Mouse (Mus musculus): ENCODE data around the gene Ezh1. TPM values are rescaled to one million over a fixed set of nuclear protein-coding genes. Genes with fewer than 3 reads are reported as not detected.

The Ezh1 gene
- polyA plus RNA-seq, 1 experiment from 2014 or later, result 12.1 TPM

DNA sequence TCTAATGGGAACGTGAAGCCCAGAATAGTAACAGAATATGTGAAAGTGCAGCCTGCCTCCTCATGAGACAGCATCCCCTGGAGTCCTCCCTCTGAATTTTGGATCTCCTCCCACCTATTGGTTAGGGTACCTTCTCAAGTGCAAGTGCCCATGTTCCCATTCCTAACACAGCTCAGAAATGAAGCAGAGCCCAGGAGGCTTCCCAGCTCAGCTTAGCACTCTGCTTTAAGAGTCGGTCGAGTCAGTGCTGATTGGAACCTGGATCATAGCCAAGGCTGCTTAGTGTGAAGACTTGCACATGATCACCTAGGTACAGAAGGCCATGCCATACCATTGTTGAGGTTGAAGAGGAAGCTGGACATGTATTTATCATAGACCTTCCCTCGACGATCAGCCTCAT is 32.1 kb downstream of the Ezh1 start:
- Histone ChIP-seq H3K4me3 (no peak overlapping the region), H3K27me3 (no peaks in the 10 kb centered on the region), H3K4me2 (no peak overlapping the region), H3K4me1 (peaks cover 18% of the 10 kb centered on the region), H3K36me3 (ENCODE audit: poor library complexity, severe bottlenecking) (peaks cover 40% of the 10 kb centered on the region), H3K9me3 (replicated peaks) (no peaks in the 10 kb centered on the region), H3K9ac (no peak overlapping the region), H3K27ac (no peak overlapping the region)
- WGBS, result 73% methylated on average over 5 of the region's 5 CpGs
- no peak for ATAC-seq

DNA sequence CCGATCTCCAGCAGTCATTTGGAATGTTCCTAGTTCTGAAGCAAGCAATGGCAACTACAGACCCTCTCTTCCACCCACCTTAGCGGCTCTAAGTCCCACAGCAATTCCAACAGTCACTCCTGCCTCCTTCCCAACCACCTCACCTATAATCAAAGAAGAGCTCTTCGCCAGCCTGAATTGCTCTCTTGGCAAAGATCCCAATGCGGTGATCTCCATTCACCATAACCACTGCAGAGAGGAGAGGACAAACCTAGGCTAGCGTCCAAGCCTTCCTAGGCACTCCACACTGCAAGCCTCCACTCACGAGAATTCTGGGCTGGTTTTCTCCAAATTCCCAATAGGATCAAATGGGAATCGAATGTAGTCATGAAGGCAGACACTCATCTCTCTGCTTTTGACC is 33.2 kb downstream of the Ezh1 start:
- H3K27me3 ChIP-seq, result no peaks in the 10 kb centered on the region
- peaks cover 18% of the 10 kb centered on the region for H3K4me1 ChIP-seq
- no peak for ATAC-seq
- no peaks in the 10 kb centered on the region for H3K9me3 ChIP-seq (replicated peaks)
- no peak overlapping the region for H3K4me3 ChIP-seq
- peaks cover 30% of the 10 kb centered on the region for H3K36me3 ChIP-seq (ENCODE audit: poor library complexity, severe bottlenecking)
- whole genome bisulfite sequencing, result 84% methylated on average over 7 of the region's 7 CpGs
- H3K4me2 ChIP-seq, result no peak overlapping the region
- H3K27ac ChIP-seq, result no peak overlapping the region
- H3K9ac ChIP-seq, result no peak overlapping the region

DNA sequence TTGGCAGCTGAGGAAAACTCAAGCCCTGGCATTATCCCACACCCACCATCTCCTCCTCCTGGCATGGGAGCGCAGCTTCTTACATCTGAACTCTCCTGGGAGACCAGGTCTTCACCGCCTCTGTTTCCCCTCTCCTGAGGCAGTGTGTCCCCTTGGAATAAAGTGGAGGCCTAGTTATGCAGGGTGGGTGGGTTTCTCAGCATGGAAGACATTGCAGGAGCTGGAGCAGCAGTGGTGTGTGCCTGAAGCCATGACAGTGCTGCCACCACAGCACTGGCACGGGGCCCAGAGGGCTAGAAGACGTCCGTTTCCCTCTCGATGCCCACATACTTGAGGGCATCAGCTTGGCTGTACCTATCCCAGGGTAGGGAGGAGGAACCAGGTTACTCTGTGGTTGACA is 33.6 kb downstream of the Ezh1 start:
- no peaks in the 10 kb centered on the region for H3K9me3 ChIP-seq (replicated peaks)
- no peaks in the 10 kb centered on the region for H3K27me3 ChIP-seq
- ATAC-seq, result no peak
- H3K36me3 ChIP-seq (ENCODE audit: poor library complexity, severe bottlenecking), result peaks cover 26% of the 10 kb centered on the region
- H3K4me1 ChIP-seq, result peaks cover 18% of the 10 kb centered on the region
- no peak overlapping the region for H3K4me2 ChIP-seq
- no peak overlapping the region for H3K4me3 ChIP-seq
- no peak overlapping the region for H3K27ac ChIP-seq
- no peak overlapping the region for H3K9ac ChIP-seq
- WGBS, result 92% methylated on average over 6 of the region's 6 CpGs

- ATAC-seq, result no peak
Observed at GRCm38 (mm10) chr11:101191919-101192470, 34.3 kb downstream of the Ezh1 start.

DNA sequence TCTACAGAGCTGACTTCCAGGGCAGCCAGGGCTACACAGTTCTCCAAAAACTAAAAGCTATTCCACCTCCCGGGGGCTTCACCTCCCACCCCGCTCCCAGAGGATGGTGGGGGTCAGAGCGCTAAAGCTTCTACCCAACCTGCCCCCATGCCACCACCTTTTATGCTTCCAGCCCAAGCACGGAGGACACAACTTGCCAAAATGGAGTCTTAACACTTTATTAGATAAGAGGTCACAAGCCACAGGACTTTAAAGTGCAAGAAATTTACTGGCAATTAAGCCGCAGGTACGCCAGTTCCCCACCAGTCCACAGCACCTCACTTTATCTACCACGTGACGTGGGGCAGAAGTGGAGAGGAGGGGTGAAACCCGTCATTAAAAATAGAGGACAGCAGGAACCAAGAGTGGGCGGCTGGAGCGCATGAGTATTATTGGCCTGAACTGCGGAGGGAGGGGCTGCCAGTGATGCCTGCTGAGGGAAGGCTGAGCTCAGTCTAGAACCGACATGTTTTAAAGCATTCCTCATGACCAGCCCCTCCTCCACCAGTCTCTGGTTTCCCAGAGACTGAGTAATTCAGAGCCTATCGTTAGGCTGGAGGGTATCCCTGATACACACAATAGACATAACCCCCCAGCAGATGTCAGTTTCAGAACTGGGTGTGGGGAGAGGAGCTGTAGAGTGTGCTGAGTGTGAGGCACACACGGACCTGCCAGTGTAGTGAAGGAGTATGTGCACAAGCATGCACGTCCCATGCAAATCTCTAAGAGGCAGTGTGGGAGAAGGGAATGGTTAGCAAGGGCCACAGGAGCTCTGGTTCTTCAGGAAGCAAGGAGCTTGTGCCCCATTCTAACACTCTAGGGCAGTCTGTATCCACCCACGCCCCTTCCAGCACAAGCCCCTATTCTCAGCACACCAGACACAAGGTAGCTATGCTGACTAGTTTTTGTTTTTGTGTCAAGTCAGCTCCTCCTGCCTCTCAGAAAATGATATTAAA is 35.1 kb downstream of the Ezh1 start:
- Histone ChIP-seq H3K4me1 (peaks cover 18% of the 10 kb centered on the region), H3K27me3 (no peaks in the 10 kb centered on the region), H3K4me2 (no peak overlapping the region), H3K9me3 (replicated peaks) (no peaks in the 10 kb centered on the region), H3K27ac (no peak overlapping the region), H3K9ac (no peak overlapping the region), H3K36me3 (ENCODE audit: poor library complexity, severe bottlenecking) (peaks cover 14% of the 10 kb centered on the region), H3K4me3 (no peak overlapping the region)
- 55% methylated on average over 17 of the region's 17 CpGs for WGBS
- ATAC-seq, result 0 out of 2 replicates have a peak, but pooled peaks have one; percentile 17

More at GRCm38 (mm10) chr11:101191919-101192470, 34.3 kb downstream of the Ezh1 start:
- H3K9me3 ChIP-seq (replicated peaks), result no peaks in the 10 kb centered on the region
- H3K4me3 ChIP-seq, result no peak overlapping the region
- H3K27me3 ChIP-seq, result no peaks in the 10 kb centered on the region
- peaks cover 22% of the 10 kb centered on the region for H3K36me3 ChIP-seq (ENCODE audit: poor library complexity, severe bottlenecking)
- 72% methylated on average over 4 of the region's 4 CpGs for WGBS
- no peak overlapping the region for H3K27ac ChIP-seq
- H3K4me1 ChIP-seq, result peaks cover 18% of the 10 kb centered on the region
- H3K9ac ChIP-seq, result no peak overlapping the region
- no peak overlapping the region for H3K4me2 ChIP-seq

DNA sequence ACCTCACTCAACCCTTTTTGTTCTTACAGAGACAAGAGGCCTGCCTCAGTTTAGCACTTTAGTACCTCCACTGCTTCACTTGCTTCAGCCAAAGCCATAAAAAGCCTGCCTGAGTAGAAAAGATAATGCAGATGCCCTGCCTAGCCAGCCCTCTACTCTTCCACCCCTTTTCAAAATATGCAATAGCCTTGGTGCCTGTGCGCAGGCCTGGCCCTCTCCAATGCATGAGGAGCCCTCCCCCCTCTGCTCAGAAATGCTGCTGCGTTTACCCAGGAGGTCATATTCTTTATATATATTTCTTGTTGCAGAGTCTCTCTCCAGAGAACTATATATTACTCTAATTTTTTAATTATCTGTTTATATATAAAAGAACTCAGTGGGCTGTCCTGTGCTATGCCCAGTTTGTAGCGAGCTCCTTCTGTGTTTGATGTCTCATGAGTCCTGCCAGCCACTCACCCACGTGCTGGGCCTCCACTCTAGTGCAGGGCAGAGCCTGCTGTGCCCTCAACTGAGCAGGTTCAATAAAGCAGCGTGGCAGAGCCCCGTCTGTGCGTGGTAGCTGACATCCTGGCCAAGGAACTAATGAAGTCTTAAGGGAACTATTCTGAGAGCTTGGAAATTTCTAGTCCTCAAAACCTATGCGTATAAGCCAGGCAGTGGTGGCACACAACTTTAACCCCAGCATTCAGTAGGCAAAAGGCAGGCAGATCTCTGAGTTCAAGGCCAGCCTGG is 35.9 kb downstream of the Ezh1 start:
- 0 out of 2 replicates have a peak, but pooled peaks have one; percentile 29 for ATAC-seq

GRCm38 (mm10) chr11:101189495-101190180 is 36.6 kb downstream of the Ezh1 start:
- no peak overlapping the region for H3K4me3 ChIP-seq
- ATAC-seq, result peak; percentile 58
- peaks cover 18% of the 10 kb centered on the region for H3K4me1 ChIP-seq
- H3K9ac ChIP-seq, result peak overlapping the region; percentile 26; the same call in 1 of the 2 replicates
- WGBS, result 19% methylated on average over 5 of the region's 6 CpGs
- H3K4me2 ChIP-seq, result no peak overlapping the region
- H3K27ac ChIP-seq, result peak overlapping the region; percentile 60
- no peaks in the 10 kb centered on the region for H3K27me3 ChIP-seq
- peaks cover 10% of the 10 kb centered on the region for H3K36me3 ChIP-seq (ENCODE audit: poor library complexity, severe bottlenecking)
- H3K9me3 ChIP-seq (replicated peaks), result no peaks in the 10 kb centered on the region

More for the DNA sequence above, 35.9 kb downstream of the Ezh1 start:
- Histone ChIP-seq H3K9me3 (replicated peaks) (no peaks in the 10 kb centered on the region), H3K4me3 (no peak overlapping the region), H3K9ac (peak overlapping the region; percentile 26; the same call in 1 of the 2 replicates), H3K4me1 (peaks cover 18% of the 10 kb centered on the region), H3K27ac (peak overlapping the region; percentile 60), H3K36me3 (ENCODE audit: poor library complexity, severe bottlenecking) (peaks cover 14% of the 10 kb centered on the region), H3K27me3 (no peaks in the 10 kb centered on the region), H3K4me2 (no peak overlapping the region)
- 48% methylated on average over 8 of the region's 8 CpGs for WGBS

GRCm38 (mm10) chr11:101188166-101188805 is 38.0 kb downstream of the Ezh1 start:
- Histone ChIP-seq H3K27ac (no peak overlapping the region; the same call in 1 of the 2 replicates), H3K36me3 (ENCODE audit: poor library complexity, severe bottlenecking) (0 out of 2 replicates have a peak, but pooled peaks cover 5% of the 10 kb centered on the region), H3K9ac (no peak overlapping the region), H3K4me1 (peaks cover 18% of the 10 kb centered on the region), H3K9me3 (replicated peaks) (no peaks in the 10 kb centered on the region), H3K4me2 (no peak overlapping the region), H3K4me3 (no peak overlapping the region), H3K27me3 (no peaks in the 10 kb centered on the region)
- no peak for ATAC-seq
- WGBS, result 78% methylated on average over 11 of the region's 11 CpGs

DNA sequence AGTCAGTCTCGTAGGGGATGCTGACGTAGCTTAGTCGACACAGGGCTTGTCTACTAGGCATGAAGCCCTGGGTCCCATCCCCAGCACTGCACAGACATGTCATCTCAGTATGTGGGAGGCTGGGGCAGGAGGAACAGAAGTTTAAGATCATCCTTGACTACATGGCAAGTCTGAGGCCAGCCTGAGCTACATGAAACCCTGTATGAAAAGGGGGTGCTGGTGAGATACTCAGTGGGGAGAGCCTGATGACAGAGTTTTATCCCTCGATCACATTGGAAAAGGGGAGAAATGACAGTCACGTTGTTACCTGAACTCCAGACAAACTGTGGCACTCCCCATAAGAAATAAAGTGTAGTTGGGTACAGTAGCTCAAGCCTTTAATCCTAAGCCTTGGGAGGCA is 38.7 kb downstream of the Ezh1 start:
- Histone ChIP-seq H3K36me3 (ENCODE audit: poor library complexity, severe bottlenecking) (no peaks in the 10 kb centered on the region), H3K9ac (no peak overlapping the region), H3K27me3 (0 out of 2 replicates have a peak, but pooled peaks cover 4% of the 10 kb centered on the region), H3K4me1 (peaks cover 18% of the 10 kb centered on the region), H3K4me3 (no peak overlapping the region), H3K4me2 (no peak overlapping the region), H3K27ac (no peak overlapping the region), H3K9me3 (replicated peaks) (no peaks in the 10 kb centered on the region)
- 89% methylated on average over 5 of the region's 5 CpGs for WGBS
- ATAC-seq, result no peak

- Histone ChIP-seq H3K4me3 (no peak overlapping the region), H3K4me1 (peaks cover 18% of the 10 kb centered on the region), H3K9ac (no peak overlapping the region), H3K4me2 (no peak overlapping the region), H3K36me3 (ENCODE audit: poor library complexity, severe bottlenecking) (no peaks in the 10 kb centered on the region), H3K27me3 (0 out of 2 replicates have a peak, but pooled peaks cover 8% of the 10 kb centered on the region), H3K27ac (no peak overlapping the region), H3K9me3 (replicated peaks) (no peaks in the 10 kb centered on the region)
- ATAC-seq, result no peak
- 85% methylated on average over 27 of the region's 27 CpGs for WGBS
Observed at GRCm38 (mm10) chr11:101186526-101187247, 39.6 kb downstream of the Ezh1 start.

Data from forebrain, embryonic 13.5 days (tissue).